Mouse (Mus musculus) myocyte (in vitro differentiated cells): ENCODE data around the gene Ptpdc1. TPM values are rescaled to one million over a fixed set of nuclear protein-coding genes. Genes with fewer than 3 reads are reported as not detected.

Source experiments
- H3K27me3 ChIP-seq: one replicate; pipeline ENCODE4 v1.6.1; 2011; ENCODE audit not compliant: control insufficient read depth, insufficient read depth, insufficient read length
- H3K36me3 ChIP-seq: one replicate; pipeline ENCODE4 v1.6.1; 2011; ENCODE audit not compliant: control insufficient read depth, insufficient read depth
- H3K4me2 ChIP-seq: one replicate; pipeline ENCODE4 v1.6.1; 2011; ENCODE audit warnings: low read depth, control low read depth
- H3K4me3 ChIP-seq: one replicate; pipeline ENCODE4 v1.5.1; 2011; ENCODE audit warnings: mild to moderate bottlenecking, control low read depth, moderate library complexity
- H3K79me2 ChIP-seq: one replicate; pipeline ENCODE4 v1.6.1; 2011; ENCODE audit not compliant: control insufficient read depth, insufficient read depth
- H3ac ChIP-seq: one replicate; pipeline ENCODE4 v1.6.1; 2011; ENCODE audit not compliant: control insufficient read depth, insufficient read length
- CEBPB ChIP-seq: IDR thresholded peaks from 2 replicates; pipeline ENCODE4 v1.6.1; 2011; ENCODE audit warnings: mild to moderate bottlenecking, moderate library complexity; ENCODE audit not compliant: poor library complexity, insufficient read depth, severe bottlenecking
- E2F4 ChIP-seq: IDR thresholded peaks from one replicate; pipeline ENCODE4 v1.6.1; 2011; ENCODE audit warnings: mild to moderate bottlenecking, control low read depth, moderate library complexity; ENCODE audit not compliant: insufficient read depth
- MAX ChIP-seq: IDR thresholded peaks from one replicate; pipeline ENCODE4 v1.6.1; 2011; ENCODE audit warnings: low read depth, mild to moderate bottlenecking, control low read depth
- MYOD1 ChIP-seq, 3 experiments: IDR thresholded peaks; one replicate each; pipeline ENCODE4 v1.6.1; 2011; ENCODE audit warnings: control low read depth in 2 of 3, low read depth in 2 of 3, mild to moderate bottlenecking in 2 of 3, moderate library complexity in 1 of 3; ENCODE audit not compliant: insufficient read length in 2 of 3, control insufficient read depth in 1 of 3
- MYOG ChIP-seq, 3 experiments: IDR thresholded peaks; one replicate each; pipeline ENCODE4 v1.6.1; 2011; ENCODE audit warnings: control low read depth in 2 of 3, low read depth in 2 of 3, mild to moderate bottlenecking in 2 of 3; ENCODE audit not compliant: insufficient read length in 2 of 3, control insufficient read depth in 1 of 3, insufficient read depth in 1 of 3
- POLR2A ChIP-seq: IDR thresholded peaks from one replicate; pipeline ENCODE4 v1.6.1; 2011; ENCODE audit warnings: low read depth, mild to moderate bottlenecking, control low read depth, moderate library complexity; ENCODE audit not compliant: insufficient read length
- POLR2AphosphoS2 ChIP-seq: IDR thresholded peaks from one replicate; pipeline ENCODE4 v1.6.1; 2011; ENCODE audit warnings: low read depth, control low read depth; ENCODE audit not compliant: insufficient read length
- REST ChIP-seq: IDR thresholded peaks from one replicate; pipeline ENCODE4 v1.6.1; 2011; ENCODE audit warnings: mild to moderate bottlenecking, control low read depth, moderate library complexity; ENCODE audit not compliant: insufficient read depth, insufficient read length
- SRF ChIP-seq: IDR thresholded peaks from one replicate; pipeline ENCODE4 v1.6.1; 2011; ENCODE audit warnings: low read depth; ENCODE audit not compliant: control insufficient read depth, insufficient read length
- TCF12 ChIP-seq: IDR thresholded peaks from one replicate; pipeline ENCODE4 v1.6.1; 2011; ENCODE audit warnings: mild to moderate bottlenecking, control low read depth; ENCODE audit not compliant: poor library complexity, insufficient read depth, severe bottlenecking
- TCF3 ChIP-seq: IDR thresholded peaks from one replicate; pipeline ENCODE4 v1.6.1; 2011; ENCODE audit warnings: low read depth, control low read depth; ENCODE audit not compliant: insufficient read length
- USF1 ChIP-seq: IDR thresholded peaks from one replicate; pipeline ENCODE4 v1.6.1; 2011; ENCODE audit warnings: low read depth, mild to moderate bottlenecking, control low read depth, moderate library complexity
- polyA plus RNA-seq: library from polyadenylated mRNA; unstranded; fragments of >200 nt; fragmentation: generic; extraction: Trizol; gene quantifications from one replicate; pipeline ENCODE4 v1.2.1, GENCODE M21; 2012; ENCODE audit warnings: missing spikeins

Ptpdc1 gene
- polyA plus RNA-seq, 1 experiment = 4.4 TPM

DNA sequence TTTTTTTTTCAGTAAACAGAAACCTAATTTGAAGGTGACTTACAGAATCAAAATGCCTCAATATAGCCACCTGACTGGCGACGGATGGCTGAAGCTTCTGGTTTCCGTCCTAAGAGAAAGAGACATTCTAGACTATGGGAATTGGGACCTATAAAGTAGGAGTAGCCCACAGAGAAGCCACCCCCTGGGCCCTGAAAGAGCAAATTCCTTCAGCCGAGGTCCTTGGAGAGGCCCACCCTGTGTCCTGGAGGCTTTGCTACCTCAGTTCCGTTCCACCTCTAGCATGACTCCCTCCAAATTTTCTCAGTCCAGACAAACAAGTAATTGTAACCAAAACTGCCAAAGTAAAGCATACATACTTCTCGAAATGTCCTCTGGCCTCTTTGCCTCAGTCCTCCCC, 77.8 kb downstream of the Ptpdc1 start:
- Histone ChIP-seq H3K79me2 (peaks cover 28% of the 10 kb centered on the region), H3ac (no peak overlapping the region), H3K27me3 (no peaks in the 10 kb centered on the region), H3K4me2 (peak overlapping the region; percentile 5), H3K36me3 (no peaks in the 10 kb centered on the region), H3K4me3 (no peak overlapping the region)
- TF ChIP-seq MAX = no peak
- no peak for TF ChIP-seq REST
- no peak for TF ChIP-seq TCF12
- no peak for TF ChIP-seq CEBPB
- no peak for TF ChIP-seq E2F4
- TF ChIP-seq SRF = no peak
- TF ChIP-seq TCF3 = no peak
- no peak for TF ChIP-seq MYOD1 (IDR thresholded peaks at IDR 0.05; ENCODE audit: control insufficient read depth in 1 of 3, insufficient read length in 2 of 3, low read depth in 2 of 3)
- TF ChIP-seq USF1 = no peak
- no peak for TF ChIP-seq POLR2AphosphoS2
- no peak for TF ChIP-seq MYOG (IDR thresholded peaks at IDR 0.05; ENCODE audit: control insufficient read depth in 1 of 3, insufficient read depth in 1 of 3, insufficient read length in 2 of 3, low read depth in 2 of 3)
- no peak for TF ChIP-seq POLR2A

DNA sequence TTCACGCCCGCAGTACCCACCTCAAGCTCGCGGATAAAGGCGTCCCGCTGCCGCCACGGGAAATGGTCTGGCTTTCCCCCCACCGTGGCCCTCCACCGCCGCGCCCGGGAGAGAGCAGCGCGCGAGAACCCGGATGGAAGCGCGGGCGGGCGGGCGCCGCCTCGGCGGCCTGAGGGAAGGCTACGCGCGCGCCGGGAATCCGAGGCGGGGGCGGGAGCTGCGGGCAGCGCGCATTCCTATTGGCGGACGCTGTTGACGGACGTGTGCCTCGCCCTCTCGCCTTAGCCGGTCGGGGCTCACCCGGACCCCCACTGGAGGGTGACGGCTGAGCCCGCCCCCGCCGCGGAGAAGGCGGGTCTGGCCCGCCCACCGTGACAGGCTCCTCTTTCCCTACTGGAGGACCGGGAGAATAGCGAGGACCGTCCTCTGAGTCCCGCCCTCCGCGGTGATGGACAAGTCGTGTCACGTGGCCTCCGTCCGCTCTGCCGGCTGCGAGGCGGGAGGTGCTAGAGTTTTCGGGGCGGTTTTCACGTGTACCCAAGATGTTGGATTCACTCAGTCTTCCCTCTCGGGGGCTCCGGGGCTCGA, 79.0 kb downstream of the Ptpdc1 start:
- Histone ChIP-seq H3K4me2 (peak overlapping the region; percentile 92), H3K79me2 (peaks cover 40% of the 10 kb centered on the region), H3K4me3 (peak overlapping the region; percentile 62), H3ac (peak overlapping the region; percentile 55), H3K36me3 (no peaks in the 10 kb centered on the region), H3K27me3 (no peaks in the 10 kb centered on the region)
- TF ChIP-seq REST = no peak
- TF ChIP-seq SRF = peak; percentile 50
- no peak for TF ChIP-seq MYOD1 (IDR thresholded peaks at IDR 0.05; ENCODE audit: control insufficient read depth in 1 of 3, insufficient read length in 2 of 3, low read depth in 2 of 3)
- peak; percentile 95 for TF ChIP-seq USF1
- TF ChIP-seq POLR2AphosphoS2 = peak; percentile 49
- TF ChIP-seq CEBPB = no peak
- TF ChIP-seq TCF3 = peak; percentile 9
- TF ChIP-seq MAX = no peak
- TF ChIP-seq E2F4 = peak; percentile 52
- no peak for TF ChIP-seq TCF12
- no peak for TF ChIP-seq MYOG (IDR thresholded peaks at IDR 0.05; ENCODE audit: control insufficient read depth in 1 of 3, insufficient read depth in 1 of 3, insufficient read length in 2 of 3, low read depth in 2 of 3)
- peak; percentile 71 for TF ChIP-seq POLR2A

DNA sequence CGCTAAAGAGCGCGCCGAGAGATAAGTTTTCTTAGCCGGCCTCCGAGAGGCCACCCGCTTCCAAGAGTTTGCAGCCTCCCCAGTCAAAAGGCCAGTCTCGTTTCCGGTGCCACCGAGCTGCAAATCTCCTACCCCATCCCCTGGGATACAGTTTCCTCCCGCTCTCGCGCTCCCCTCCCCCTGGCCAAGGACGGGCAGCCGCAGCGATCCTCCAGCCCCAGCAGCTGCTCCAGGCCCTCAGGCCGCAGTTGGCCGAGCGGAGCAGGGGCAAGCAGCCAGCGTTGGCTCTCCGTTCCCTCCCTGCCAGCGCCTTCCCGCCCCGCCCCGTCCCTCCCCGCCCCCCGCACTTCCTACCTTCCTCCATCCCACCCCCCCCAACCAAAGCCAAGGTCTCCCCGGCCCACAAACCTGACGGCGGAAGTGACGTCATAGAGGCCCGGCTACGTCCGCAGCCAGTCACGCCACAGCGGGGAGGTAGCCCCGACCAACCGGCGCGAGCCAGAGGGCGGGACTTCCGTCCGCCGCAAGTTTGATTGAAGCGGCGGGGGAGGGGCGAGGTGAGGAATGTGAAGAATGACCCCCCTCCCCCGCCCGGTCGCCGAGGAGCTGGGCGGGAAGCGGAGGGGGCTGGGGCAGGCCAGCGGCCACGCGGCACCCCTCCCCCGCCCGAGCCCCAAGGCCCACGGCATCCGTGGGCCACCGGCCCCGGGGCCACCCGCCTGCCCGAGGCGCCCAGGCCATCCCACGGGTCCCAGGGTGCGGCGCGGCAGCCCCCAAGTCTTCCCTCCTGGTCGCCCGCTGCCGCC, 79.8 kb downstream of the Ptpdc1 start:
- Histone ChIP-seq H3K79me2 (peaks cover 48% of the 10 kb centered on the region), H3ac (peak overlapping the region; percentile 55), H3K4me3 (peak overlapping the region; percentile 62), H3K4me2 (peak overlapping the region; percentile 83), H3K27me3 (no peaks in the 10 kb centered on the region), H3K36me3 (no peaks in the 10 kb centered on the region)
- TF ChIP-seq POLR2A (peak; percentile 82), E2F4 (no peak), MYOD1 (IDR thresholded peaks at IDR 0.05; ENCODE audit: control insufficient read depth in 1 of 3, insufficient read length in 2 of 3, low read depth in 2 of 3) (peak in 2 of 3 experiments; percentile 95 to 97), SRF (no peak), MAX (no peak), TCF12 (peak; percentile 31), POLR2AphosphoS2 (peak; percentile 76), MYOG (IDR thresholded peaks at IDR 0.05; ENCODE audit: control insufficient read depth in 1 of 3, insufficient read depth in 1 of 3, insufficient read length in 2 of 3, low read depth in 2 of 3) (peak; percentile 78 to 98 (median 98)), REST (no peak), TCF3 (peak; percentile 85)

DNA sequence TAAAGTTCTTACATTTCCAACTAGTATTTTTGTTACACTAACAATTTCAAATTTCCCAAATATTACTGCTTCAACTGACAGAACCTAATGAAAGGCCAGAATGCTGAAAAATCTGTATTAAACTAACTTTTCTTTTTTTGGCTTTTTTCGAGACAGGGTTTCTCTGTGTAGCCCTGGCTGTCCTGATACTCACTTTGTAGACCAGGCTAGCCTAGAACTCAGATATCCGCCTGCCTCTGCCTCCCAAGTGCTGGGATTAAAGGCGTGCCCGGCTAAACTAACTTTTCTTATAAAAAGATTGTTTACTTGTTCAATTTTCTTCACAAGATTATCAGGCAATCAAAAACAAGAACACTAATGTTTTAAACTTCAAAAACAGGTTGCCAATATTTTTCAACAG, 80.6 kb downstream of the Ptpdc1 start:
- peaks cover 56% of the 10 kb centered on the region for H3K79me2 ChIP-seq
- peak overlapping the region; percentile 62 for H3K4me3 ChIP-seq
- TF ChIP-seq TCF12 (no peak), MYOD1 (IDR thresholded peaks at IDR 0.05; ENCODE audit: control insufficient read depth in 1 of 3, insufficient read length in 2 of 3, low read depth in 2 of 3) (no peak), TCF3 (no peak), CEBPB (no peak), USF1 (no peak), SRF (no peak), POLR2A (no peak), MAX (no peak), REST (no peak), MYOG (IDR thresholded peaks at IDR 0.05; ENCODE audit: control insufficient read depth in 1 of 3, insufficient read depth in 1 of 3, insufficient read length in 2 of 3, low read depth in 2 of 3) (no peak), POLR2AphosphoS2 (no peak), E2F4 (no peak)
- peak overlapping the region; percentile 83 for H3K4me2 ChIP-seq
- H3K27me3 ChIP-seq = no peaks in the 10 kb centered on the region
- H3ac ChIP-seq = peak overlapping the region; percentile 55
- H3K36me3 ChIP-seq = no peaks in the 10 kb centered on the region
